ENCODE assay signal across 18 mouse cellular contexts in the genomic region with DNA sequence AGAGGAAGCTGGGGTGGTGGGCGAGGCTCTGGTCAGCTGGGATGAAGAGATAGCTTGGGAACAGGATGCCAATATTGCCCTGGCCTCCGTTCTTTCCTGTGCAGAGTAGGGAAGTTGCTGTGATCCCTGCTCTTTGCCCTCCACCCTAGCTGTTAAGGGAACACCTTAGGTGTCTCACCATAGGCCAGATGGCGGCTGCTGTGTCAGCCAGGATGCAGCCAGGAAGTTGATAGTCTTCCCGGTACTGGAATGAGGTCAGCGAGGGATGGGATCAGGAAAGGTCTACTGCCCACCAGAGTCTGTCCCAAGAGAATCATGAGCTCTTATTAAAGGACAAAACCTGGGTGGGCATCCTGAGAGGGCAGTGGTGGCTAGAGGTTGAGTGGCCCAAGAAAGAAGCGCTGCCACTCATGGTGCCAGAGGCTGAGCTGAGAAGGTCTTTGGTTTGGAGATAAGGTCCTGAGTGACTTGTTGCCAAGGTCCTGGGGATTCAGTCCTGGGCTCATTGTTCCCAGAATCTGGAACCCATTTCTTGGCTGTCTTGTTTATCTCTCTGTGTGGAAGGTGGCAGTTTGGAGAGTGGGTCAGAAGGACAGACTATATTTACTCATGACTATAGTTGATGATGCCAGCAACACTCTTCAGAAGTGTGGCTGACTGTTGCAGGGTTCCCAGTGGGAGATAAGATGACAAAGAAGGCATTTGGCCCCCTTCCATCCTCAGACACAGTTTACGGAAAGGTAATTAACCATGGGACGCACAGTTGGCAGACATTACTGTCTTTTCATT. TPM values are rescaled to one million over a fixed set of nuclear protein-coding genes. Genes with fewer than 3 reads are reported as not detected.
A peak's percentile ranks its signal among the peaks of the same experiment; 100 is the strongest.
DNase-seq lines count a peak whose midpoint lies in the region; ATAC-seq and TF ChIP-seq lines count a peak whose summit lies in the region.
"Had no signal": no experiment of that assay in that cellular context is flagged by ENCODE, and none has a peak within 500 bp of the region (broad histone marks: within the 10 kb centered on the region; RNA-seq: fewer than 3 reads in every experiment).

No protein-coding gene starts in this region.

- H3K27me3 ChIP-seq in lung, postnatal 0 days (replicated peaks; ENCODE audit: insufficient read depth, low read length) = no peaks in the 10 kb centered on the region
- H3K27me3 ChIP-seq in heart, embryonic 12.5 days (replicated peaks) = no peaks in the 10 kb centered on the region
- no peaks in the 10 kb centered on the region for H3K27me3 ChIP-seq in myocyte (ENCODE audit: control insufficient read depth, insufficient read depth, insufficient read length)
- H3K27me3 ChIP-seq: forebrain, embryonic 15.5 days; hindbrain, embryonic 13.5 days; intestine, embryonic 15.5 days; kidney, embryonic 15.5 days; midbrain, embryonic 12.5 days; neural tube, embryonic 15.5 days; Patski had no signal

- TF ChIP-seq CTCF in gastrocnemius, adult 2 months (IDR thresholded peaks at IDR 0.05) = no peak
- no peak for TF ChIP-seq CTCF in lung, postnatal 0 days (IDR thresholded peaks at IDR 0.05)

- no peak overlapping the region for H3K9ac ChIP-seq in lung, postnatal 0 days (replicated peaks; ENCODE audit: low read depth)
- H3K9ac ChIP-seq in heart, embryonic 12.5 days = no peak overlapping the region
- H3K9ac ChIP-seq: forebrain, embryonic 15.5 days; hindbrain, embryonic 13.5 days; intestine, embryonic 15.5 days; kidney, embryonic 15.5 days; midbrain, embryonic 12.5 days; neural tube, embryonic 15.5 days had no signal

- no peak overlapping the region for H3K4me3 ChIP-seq in gastrocnemius, adult 2 months
- no peak overlapping the region for H3K4me3 ChIP-seq in lung, postnatal 0 days (ENCODE audit: low read depth, low read length)
- no peak overlapping the region for H3K4me3 ChIP-seq in heart, embryonic 12.5 days
- H3K4me3 ChIP-seq in myocyte = no peak overlapping the region
- H3K4me3 ChIP-seq: forebrain, embryonic 15.5 days; hindbrain, embryonic 13.5 days; intestine, embryonic 15.5 days; kidney, embryonic 15.5 days; midbrain, embryonic 12.5 days; neural tube, embryonic 15.5 days had no signal

- peak overlapping the region; percentile 48 for H3K27ac ChIP-seq in gastrocnemius, adult 2 months
- H3K27ac ChIP-seq in lung, postnatal 0 days (ENCODE audit: low read length) = no peak overlapping the region
- H3K27ac ChIP-seq in heart, embryonic 12.5 days (ENCODE audit: poor library complexity, severe bottlenecking) = peak overlapping the region; percentile 58
- H3K27ac ChIP-seq: forebrain, embryonic 15.5 days; hindbrain, embryonic 13.5 days; intestine, embryonic 15.5 days; kidney, embryonic 15.5 days; macrophage; midbrain, embryonic 12.5 days; neural tube, embryonic 15.5 days had no signal

- no peak overlapping the region for H3ac ChIP-seq in myocyte (ENCODE audit: control insufficient read depth, insufficient read length)

- TF ChIP-seq POLR2A in myocyte (IDR thresholded peaks at IDR 0.05; ENCODE audit: insufficient read length, low read depth) = no peak

- ATAC-seq in lung, postnatal 0 days = peak; percentile 46
- peak; percentile 24; the same call in 1 of the 2 replicates for ATAC-seq in heart, embryonic 12.5 days (ENCODE audit: insufficient number of reproducible peaks, low FRiP score)
- ATAC-seq: forebrain, embryonic 15.5 days; intestine, embryonic 15.5 days; Patski had no signal

- DNase-seq in gastrocnemius, adult 2 months = peak; percentile 13
- DNase-seq in gastrocnemius, postnatal 36 days = no peak
- DNase-seq in lung, postnatal 0 days (ENCODE audit: low spot score) = peak; percentile 43
- no peak for DNase-seq in lung, postnatal 36 days
- DNase-seq in embryo, embryonic 11 days = no peak
- DNase-seq: layer of hippocampus, postnatal 36 days; liver; thymus, postnatal 25 days had no signal

- no peaks in the 10 kb centered on the region for H3K36me3 ChIP-seq in lung, postnatal 0 days (ENCODE audit: insufficient read depth, low read length)
- H3K36me3 ChIP-seq in heart, embryonic 12.5 days = peaks cover 72% of the 10 kb centered on the region
- H3K36me3 ChIP-seq in myocyte (ENCODE audit: control insufficient read depth, insufficient read depth) = peaks cover 29% of the 10 kb centered on the region

- H3K4me1 ChIP-seq in lung, postnatal 0 days (ENCODE audit: insufficient read depth, low read depth, low read length) = peaks cover 9% of the 10 kb centered on the region; the same call in 1 of the 2 replicates
- H3K4me1 ChIP-seq in heart, embryonic 12.5 days (replicated peaks) = peaks cover 22% of the 10 kb centered on the region
- H3K4me1 ChIP-seq: intestine, embryonic 15.5 days; midbrain, embryonic 12.5 days; neural tube, embryonic 15.5 days had no signal

- peak; percentile 50; the same call in 1 of the 2 replicates for TF ChIP-seq EP300 in lung, postnatal 0 days (IDR thresholded peaks at IDR 0.05)

- WGBS in lung, postnatal 0 days = 53% methylated on average over 8 of the region's 8 CpGs
- WGBS in heart, embryonic 12.5 days = 61% methylated on average over 8 of the region's 8 CpGs

- no peaks in the 10 kb centered on the region for H3K79me2 ChIP-seq in myocyte (ENCODE audit: control insufficient read depth, insufficient read depth)

- no peak overlapping the region for H3K4me2 ChIP-seq in lung, postnatal 0 days (replicated peaks; ENCODE audit: low read depth, low read length)
- H3K4me2 ChIP-seq in heart, embryonic 12.5 days = no peak overlapping the region
- no peak overlapping the region for H3K4me2 ChIP-seq in myocyte (ENCODE audit: low read depth)
- H3K4me2 ChIP-seq: forebrain, embryonic 15.5 days; hindbrain, embryonic 13.5 days; intestine, embryonic 15.5 days; kidney, embryonic 15.5 days; midbrain, embryonic 12.5 days; neural tube, embryonic 15.5 days had no signal

- intact Hi-C loops in gastrocnemius, adult 2 months (cut with DNase I) = no loop called here
- intact Hi-C loops in gastrocnemius, postnatal 36 days (cut with DNase I) = no loop called here

- no peaks in the 10 kb centered on the region for H3K9me3 ChIP-seq in lung, postnatal 0 days (ENCODE audit: low read length)
- H3K9me3 ChIP-seq in heart, embryonic 12.5 days (replicated peaks) = no peaks in the 10 kb centered on the region
- H3K9me3 ChIP-seq: forebrain, embryonic 15.5 days; hindbrain, embryonic 13.5 days; intestine, embryonic 15.5 days; kidney, embryonic 15.5 days; midbrain, embryonic 12.5 days; neural tube, embryonic 15.5 days had no signal

TF ChIP-seq in myocyte, 11 proteins besides CTCF, POLR2A, EP300 and RAD21:
- TF ChIP-seq SRF (IDR thresholded peaks at IDR 0.05; ENCODE audit: control insufficient read depth, insufficient read length, low read depth) (no peak), POLR2AphosphoS2 (IDR thresholded peaks at IDR 0.05; ENCODE audit: insufficient read length, low read depth) (peak; percentile 10), MAX (IDR thresholded peaks at IDR 0.05; ENCODE audit: low read depth) (no peak), MYOG (IDR thresholded peaks at IDR 0.05; ENCODE audit: control insufficient read depth in 1 of 3, insufficient read depth in 1 of 3, insufficient read length in 2 of 3, low read depth in 2 of 3) (no peak)

RNA-seq across cellular contexts. Expression of a gene that starts 54.6 kb away (rescaled TPM):
- total RNA-seq in gastrocnemius, adult 2 months (2021) = 1 to 10 TPM; 3.0 to 3.7 TPM
- total RNA-seq in gastrocnemius, postnatal 36 days (2021) = 1 to 10 TPM; 4.4 TPM
- 11.4 and 12.4 TPM in 2 replicates for polyA plus RNA-seq in lung, postnatal 0 days (2015; fragmentation: Nextera tagmentation; extraction: Ambion mirVana)
- polyA plus RNA-seq in heart, embryonic 12.5 days (2016; fragmentation: Nextera tagmentation; extraction: Ambion mirVana) = 44.2 and 48.3 TPM in 2 replicates
- polyA plus RNA-seq in myocyte (2012; fragmentation: generic; extraction: Trizol) = 43.2 TPM

RNA-seq across cellular contexts. Expression of a gene that starts 56.0 kb away (rescaled TPM):
- total RNA-seq in gastrocnemius, adult 2 months (2021) = not detected
- under 1 TPM in 1 of 2 experiments, not detected in 1; 0.07 TPM for total RNA-seq in gastrocnemius, postnatal 36 days (2021)
- 0.35 and 0.41 TPM in 2 replicates for polyA plus RNA-seq in lung, postnatal 0 days (2015; fragmentation: Nextera tagmentation; extraction: Ambion mirVana)
- 21.7 and 22.9 TPM in 2 replicates for polyA plus RNA-seq in heart, embryonic 12.5 days (2016; fragmentation: Nextera tagmentation; extraction: Ambion mirVana)
- polyA plus RNA-seq in myocyte (2012; fragmentation: generic; extraction: Trizol) = 0.02 TPM
- polyA plus RNA-seq: macrophage, Patski had no signal

RNA-seq across cellular contexts. Expression of a gene that starts 58.2 kb away (rescaled TPM):
- total RNA-seq in gastrocnemius, adult 2 months (2021) = under 1 TPM; 0.64 to 0.99 TPM
- total RNA-seq in gastrocnemius, postnatal 36 days (2021) = under 1 TPM in 1 of 2 experiments, not detected in 1; 0.54 TPM
- 8.0 and 8.3 TPM in 2 replicates for polyA plus RNA-seq in lung, postnatal 0 days (2015; fragmentation: Nextera tagmentation; extraction: Ambion mirVana)
- 3.4 and 4.0 TPM in 2 replicates for polyA plus RNA-seq in heart, embryonic 12.5 days (2016; fragmentation: Nextera tagmentation; extraction: Ambion mirVana)
- polyA plus RNA-seq in myocyte (2012; fragmentation: generic; extraction: Trizol) = 4.3 TPM

Comparison
In these comparisons a context has a peak if more than half of its experiments do, and no peak if none do; other contexts are left out.
1. DNase-seq: peak in gastrocnemius, adult 2 months (single experiment) and lung, postnatal 0 days (single experiment); none in gastrocnemius, postnatal 36 days (0 of 2), lung, postnatal 36 days (single experiment) and embryo, embryonic 11 days (single experiment).
2. RNA of a gene that starts 56.0 kb away (polyA plus RNA-seq): 21.7 to 22.9 TPM in heart, embryonic 12.5 days; 0.35 to 0.41 TPM in lung, postnatal 0 days and 0.02 TPM in myocyte (single experiment); every median in the first group is over 10 times any median in the second.